Mouse (Mus musculus) brain, embryonic 14.5 days (tissue): Measurements from ENCODE around the gene Mpzl2. TPM values are rescaled to one million over a fixed set of nuclear protein-coding genes. Genes with fewer than 3 reads are reported as not detected.
"Not testable (repeated sequence)": the region's sequence is repeated elsewhere in the genome, so short reads cannot be mapped to it uniquely, and the experiment has no call there.

Source experiments
- DNase-seq: peaks from one replicate; pipeline ENCODE4 v3.0.0-alpha.2; 2011; ENCODE audit warnings: low read depth
- CTCF ChIP-seq: fragments of 200-500 bp; IDR thresholded peaks from 2 replicates; pipeline ENCODE4 v1.5.1; 2012; ENCODE audit warnings: inconsistent platforms, mild to moderate bottlenecking, moderate library complexity, borderline replicate concordance; ENCODE audit not compliant: insufficient read depth, insufficient read length; ENCODE audit errors: extremely low read depth
- POLR2A ChIP-seq: fragments of 200-500 bp; IDR thresholded peaks from 2 replicates; pipeline ENCODE4 v1.6.1; 2012; ENCODE audit warnings: mild to moderate bottlenecking, inconsistent platforms, borderline replicate concordance; ENCODE audit not compliant: poor library complexity, insufficient read depth, insufficient read length, severe bottlenecking; ENCODE audit errors: extremely low read depth
- polyA plus RNA-seq: library from polyadenylated mRNA; depleted of rRNA; stranded (reverse); fragments of >200 nt; gene quantifications from 2 replicates; pipeline ENCODE4 v1.2.3, GENCODE M21; 2012

Gene Mpzl2
- polyA plus RNA-seq, 1 experiment: 1.6 TPM

GRCm38 (mm10) chr9:45034526-45034925 is 5.1 kb upstream of the Mpzl2 start:
- DNase-seq: no peak
- TF ChIP-seq POLR2A (no peak), CTCF (no peak)

- not testable (repeated sequence) for DNase-seq
Measured at GRCm38 (mm10) chr9:45037803-45038202, 1.8 kb upstream of the Mpzl2 start.

GRCm38 (mm10) chr9:45040066-45040845 is 657 bp downstream of the Mpzl2 start:
- TF ChIP-seq POLR2A (no peak), CTCF (no peak)
- DNase-seq: no peak

GRCm38 (mm10) chr9:45041131-45041838 is 1.7 kb downstream of the Mpzl2 start:
- TF ChIP-seq POLR2A (no peak), CTCF (no peak)
- no peak for DNase-seq

- no peak for DNase-seq
- TF ChIP-seq POLR2A: no peak
- TF ChIP-seq CTCF: no peak
Measured at GRCm38 (mm10) chr9:45042056-45042720, 2.6 kb downstream of the Mpzl2 start.

- no peak for TF ChIP-seq POLR2A
- TF ChIP-seq CTCF: no peak
- no peak for DNase-seq
Measured at GRCm38 (mm10) chr9:45042947-45043346, 3.3 kb downstream of the Mpzl2 start.

GRCm38 (mm10) chr9:45046973-45047372 is 7.4 kb downstream of the Mpzl2 start:
- TF ChIP-seq CTCF (no peak), POLR2A (no peak)
- no peak for DNase-seq

GRCm38 (mm10) chr9:45048511-45048910 is 8.9 kb downstream of the Mpzl2 start:
- peak; percentile 22 for DNase-seq
- TF ChIP-seq CTCF (peak; percentile 59; the same call in 1 of the 2 replicates), POLR2A (no peak)

GRCm38 (mm10) chr9:45049731-45050130 is 10.1 kb downstream of the Mpzl2 start:
- no peak for TF ChIP-seq CTCF
- TF ChIP-seq POLR2A: no peak
- no peak for DNase-seq

- DNase-seq: no peak
- TF ChIP-seq POLR2A (no peak), CTCF (no peak)
Measured at GRCm38 (mm10) chr9:45050301-45050700, 10.7 kb downstream of the Mpzl2 start.

- peak; percentile 98 for DNase-seq
- TF ChIP-seq CTCF (no peak), POLR2A (peak; percentile 29; the same call in 1 of the 2 replicates)
Measured at GRCm38 (mm10) chr9:45055082-45055713, 15.6 kb downstream of the Mpzl2 start, which contains the start of gene Mpzl3. Gene Mpzl3, plus strand, starts transcription at chr9:45055186.

- DNase-seq: no peak
- TF ChIP-seq CTCF (no peak), POLR2A (no peak)
Measured at GRCm38 (mm10) chr9:45058304-45058940, 18.8 kb downstream of the Mpzl2 start.
